Mouse (Mus musculus): ENCODE results near the gene Slc29a4. TPM values are rescaled to one million over a fixed set of nuclear protein-coding genes. Genes with fewer than 3 reads are reported as not detected.

The Slc29a4 gene
- polyA plus RNA-seq, 1 experiment from 2014 or later = 77.9 TPM

DNA sequence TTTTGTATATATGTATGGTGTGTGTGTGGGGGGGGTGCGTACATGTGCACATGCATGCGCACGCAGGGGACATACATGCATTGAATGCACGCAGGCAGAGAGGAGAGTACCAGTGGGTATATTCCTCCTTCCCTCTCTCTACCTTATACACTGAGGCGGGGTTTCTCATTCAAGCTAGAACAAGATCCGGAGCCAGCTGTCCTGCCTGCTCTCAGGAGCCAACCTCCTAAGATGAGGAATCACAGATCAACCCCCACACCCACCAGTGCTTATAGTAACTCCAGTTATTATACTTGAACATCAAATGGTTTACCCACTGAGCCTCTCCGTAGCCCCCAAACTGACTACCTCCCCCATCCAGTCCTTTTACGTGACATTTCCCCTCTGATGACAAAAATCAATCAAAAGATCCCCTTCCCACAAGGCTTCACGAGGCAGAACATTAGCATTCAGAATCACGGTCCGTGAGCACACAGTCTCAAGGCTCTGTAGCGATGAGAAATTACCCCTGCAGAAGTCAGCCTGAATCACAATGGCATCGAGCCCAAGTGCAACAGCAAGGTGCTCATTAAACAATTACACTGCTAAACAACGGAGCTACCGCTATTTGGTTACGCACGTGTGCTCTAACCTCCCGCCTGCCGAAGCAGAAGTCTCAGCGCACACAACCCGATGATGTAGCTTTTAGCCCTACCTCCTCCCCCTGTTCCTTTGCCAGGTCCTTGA lies 69.9 kb downstream of the Slc29a4 start:
- Histone ChIP-seq H3K4me1 (replicated peaks) (peaks cover 48% of the 10 kb centered on the region), H3K27ac (peak overlapping the region; percentile 91), H3K4me2 (no peak overlapping the region), H3K4me3 (no peak overlapping the region), H3K36me3 (peaks cover 98% of the 10 kb centered on the region), H3K9me3 (no peaks in the 10 kb centered on the region), H3K27me3 (no peaks in the 10 kb centered on the region), H3K9ac (peak overlapping the region; percentile 55)
- 0 out of 2 replicates have a peak, but pooled peaks have one; percentile 29 for ATAC-seq (ENCODE audit: low FRiP score)
- WGBS = 55% methylated on average over 21 of the region's 21 CpGs

DNA sequence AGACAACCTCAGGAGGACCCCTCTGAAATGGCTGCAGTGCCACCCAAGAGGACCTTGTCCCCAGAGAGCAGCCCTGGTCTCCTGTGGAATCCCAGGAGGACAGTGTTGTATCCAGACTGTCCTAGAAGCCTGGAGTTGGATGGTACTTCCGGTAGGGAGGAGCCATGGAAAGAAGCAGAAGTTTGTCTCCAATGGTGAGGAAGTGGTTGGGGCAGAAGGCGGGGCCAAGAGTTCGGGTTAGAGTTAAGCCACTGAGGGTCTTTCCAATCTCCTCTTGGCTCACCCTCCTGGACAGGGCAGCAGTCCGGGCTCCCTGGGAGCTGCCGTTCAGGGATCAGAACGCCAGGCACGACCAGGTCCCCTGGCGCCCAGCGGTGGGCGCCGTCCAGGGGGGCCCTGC lies 72.0 kb downstream of the Slc29a4 start:
- Histone ChIP-seq H3K9me3 (no peaks in the 10 kb centered on the region), H3K27me3 (no peaks in the 10 kb centered on the region), H3K9ac (peak overlapping the region; percentile 24; the same call in 1 of the 2 replicates), H3K4me1 (replicated peaks) (peaks cover 63% of the 10 kb centered on the region), H3K4me3 (no peak overlapping the region), H3K36me3 (peaks cover 92% of the 10 kb centered on the region), H3K27ac (peak overlapping the region; percentile 91), H3K4me2 (no peak overlapping the region)
- ATAC-seq (ENCODE audit: low FRiP score) = no peak
- WGBS = 57% methylated on average over 11 of the region's 11 CpGs

- no peak for ATAC-seq (ENCODE audit: low FRiP score)
- no peak overlapping the region for H3K4me2 ChIP-seq
- H3K9me3 ChIP-seq = no peaks in the 10 kb centered on the region
- peaks cover 92% of the 10 kb centered on the region for H3K36me3 ChIP-seq
- WGBS = 73% methylated on average over 15 of the region's 15 CpGs
- H3K9ac ChIP-seq = no peak overlapping the region
- no peaks in the 10 kb centered on the region for H3K27me3 ChIP-seq
- peak overlapping the region; percentile 91 for H3K27ac ChIP-seq
- H3K4me1 ChIP-seq (replicated peaks) = peaks cover 69% of the 10 kb centered on the region
- no peak overlapping the region for H3K4me3 ChIP-seq
These were observed 72.6 kb downstream of the Slc29a4 start for GRCm38 (mm10) chr5:142764889-142765288.

DNA sequence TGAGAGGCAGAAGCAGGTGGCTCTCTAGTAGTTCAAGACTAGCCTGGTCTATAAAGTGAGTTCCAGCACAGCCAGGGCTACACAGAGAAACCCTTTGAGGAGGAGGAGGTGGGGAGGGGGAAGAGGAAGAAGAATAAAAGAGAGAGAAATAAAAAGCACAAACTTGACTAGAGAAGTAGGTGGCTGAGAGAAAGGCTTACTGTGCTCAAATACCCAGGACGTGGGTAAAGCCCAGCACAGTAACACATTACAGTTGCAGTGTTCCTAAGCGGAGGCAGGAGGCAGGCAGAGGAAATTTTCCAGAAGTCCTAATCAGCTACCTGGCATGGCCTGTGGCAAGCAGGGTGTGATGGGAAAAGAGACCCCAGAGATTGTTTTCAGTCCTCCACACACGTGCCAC lies 74.4 kb downstream of the Slc29a4 start:
- H3K36me3 ChIP-seq = peaks cover 92% of the 10 kb centered on the region
- no peak overlapping the region for H3K4me3 ChIP-seq
- H3K4me1 ChIP-seq (replicated peaks) = peaks cover 71% of the 10 kb centered on the region
- ATAC-seq (ENCODE audit: low FRiP score) = no peak
- no peaks in the 10 kb centered on the region for H3K27me3 ChIP-seq
- H3K27ac ChIP-seq = peak overlapping the region; percentile 12; the same call in 1 of the 2 replicates
- peak overlapping the region; percentile 13; the same call in 1 of the 2 replicates for H3K9ac ChIP-seq
- 93% methylated on average over 3 of the region's 3 CpGs for WGBS
- H3K9me3 ChIP-seq = no peaks in the 10 kb centered on the region
- no peak overlapping the region for H3K4me2 ChIP-seq

- H3K36me3 ChIP-seq = peaks cover 92% of the 10 kb centered on the region
- 0 out of 2 replicates have a peak overlapping the region, but pooled peaks have one; percentile 58 for H3K9ac ChIP-seq
These were observed 75.6 kb downstream of the Slc29a4 start for GRCm38 (mm10) chr5:142767937-142768336.

GRCm38 (mm10) chr5:142768352-142769267 lies 76.3 kb downstream of the Slc29a4 start:
- ATAC-seq (ENCODE audit: low FRiP score) = no peak; the same call in 1 of the 2 replicates

More at GRCm38 (mm10) chr5:142767937-142768336, 75.6 kb downstream of the Slc29a4 start:
- Histone ChIP-seq H3K27ac (peak overlapping the region; percentile 89), H3K4me1 (replicated peaks) (peaks cover 58% of the 10 kb centered on the region), H3K9me3 (no peaks in the 10 kb centered on the region), H3K4me3 (no peak overlapping the region), H3K4me2 (no peak overlapping the region), H3K27me3 (no peaks in the 10 kb centered on the region)
- WGBS = 14% methylated on average over 7 of the region's 7 CpGs
- 0 out of 2 replicates have a peak, but pooled peaks have one; percentile 53 for ATAC-seq (ENCODE audit: low FRiP score)

DNA sequence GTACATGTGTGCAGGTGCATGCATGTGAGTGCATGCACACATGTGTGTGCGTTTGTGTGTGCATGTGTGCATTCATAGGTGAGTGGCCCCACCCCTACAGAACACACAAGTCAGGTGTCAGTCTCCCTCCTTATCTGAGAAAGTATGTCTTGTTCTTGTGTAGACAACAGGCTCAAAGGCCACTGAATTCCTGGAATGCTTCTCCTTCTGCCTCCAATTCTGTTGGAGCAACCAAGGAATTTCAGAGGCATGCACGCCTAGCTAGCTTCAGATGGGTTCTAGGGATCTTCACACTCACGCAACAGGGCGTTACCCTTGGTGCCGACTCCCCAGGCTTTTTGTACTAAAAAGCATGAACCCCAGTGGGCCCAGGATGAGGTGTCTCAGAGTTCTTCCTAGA lies 77.3 kb downstream of the Slc29a4 start:
- peak overlapping the region; percentile 43; the same call in 1 of the 2 replicates for H3K9ac ChIP-seq
- H3K36me3 ChIP-seq = peaks cover 92% of the 10 kb centered on the region
- H3K27me3 ChIP-seq = no peaks in the 10 kb centered on the region
- WGBS = 66% methylated on average over 5 of the region's 5 CpGs
- no peak overlapping the region for H3K4me3 ChIP-seq
- peaks cover 51% of the 10 kb centered on the region for H3K4me1 ChIP-seq (replicated peaks)
- H3K27ac ChIP-seq = peak overlapping the region; percentile 89
- no peak overlapping the region for H3K4me2 ChIP-seq
- ATAC-seq (ENCODE audit: low FRiP score) = no peak
- H3K9me3 ChIP-seq = no peaks in the 10 kb centered on the region

More at GRCm38 (mm10) chr5:142768352-142769267, 76.3 kb downstream of the Slc29a4 start:
- Histone ChIP-seq H3K4me1 (replicated peaks) (peaks cover 52% of the 10 kb centered on the region), H3K27ac (peak overlapping the region; percentile 89), H3K9ac (peak overlapping the region; percentile 58), H3K4me3 (no peak overlapping the region), H3K36me3 (peaks cover 92% of the 10 kb centered on the region), H3K4me2 (no peak overlapping the region), H3K9me3 (no peaks in the 10 kb centered on the region), H3K27me3 (no peaks in the 10 kb centered on the region)
- 41% methylated on average over 10 of the region's 10 CpGs for WGBS

DNA sequence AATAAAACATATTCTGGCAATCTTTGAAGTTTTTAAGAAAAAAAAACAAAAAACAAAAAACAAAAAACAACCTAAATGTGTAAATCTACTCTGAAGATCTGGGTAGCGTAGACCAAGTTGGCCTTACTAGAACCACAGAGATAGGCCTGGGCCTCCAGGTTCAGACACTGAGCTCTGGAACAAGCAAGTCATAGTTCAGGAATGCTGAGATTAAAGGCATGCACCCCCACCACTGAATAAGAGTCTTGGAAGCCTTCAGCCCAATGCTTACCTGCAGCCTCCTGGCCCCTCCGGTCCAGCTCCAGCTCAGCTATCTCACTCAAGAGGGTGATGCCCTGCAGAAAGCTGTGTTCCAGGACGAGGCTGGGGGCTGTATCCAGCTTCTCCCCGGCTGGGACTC lies 78.7 kb downstream of the Slc29a4 start:
- H3K27ac ChIP-seq = peak overlapping the region; percentile 58; the same call in 1 of the 2 replicates
- 87% methylated on average over 4 of the region's 4 CpGs for WGBS
- peaks cover 38% of the 10 kb centered on the region for H3K4me1 ChIP-seq (replicated peaks)
- peaks cover 92% of the 10 kb centered on the region for H3K36me3 ChIP-seq
- no peak overlapping the region for H3K4me3 ChIP-seq
- no peaks in the 10 kb centered on the region for H3K9me3 ChIP-seq
- H3K27me3 ChIP-seq = no peaks in the 10 kb centered on the region
- no peak for ATAC-seq (ENCODE audit: low FRiP score)
- no peak overlapping the region for H3K4me2 ChIP-seq
- H3K9ac ChIP-seq = peak overlapping the region; percentile 35; the same call in 1 of the 2 replicates

DNA sequence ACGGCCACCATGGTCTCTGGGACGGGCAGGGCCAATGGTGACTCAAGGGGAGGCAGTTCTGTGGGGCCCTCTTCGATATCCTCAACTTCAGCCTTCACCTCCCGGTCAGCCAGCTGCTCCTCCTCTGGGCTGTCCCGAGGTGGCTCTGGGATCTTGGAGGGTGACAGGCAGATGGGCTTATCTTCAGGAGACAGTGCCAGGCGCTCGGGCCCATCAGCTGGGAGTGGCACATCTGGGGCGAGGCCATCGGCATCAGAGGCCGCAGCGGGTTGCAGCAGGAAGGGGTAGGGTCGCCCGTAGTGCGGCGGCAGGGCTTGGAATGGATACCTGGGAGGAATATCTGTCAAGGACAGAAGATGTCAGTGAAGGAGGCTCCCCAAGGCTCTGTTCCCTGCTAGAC lies 79.7 kb downstream of the Slc29a4 start:
- peaks cover 32% of the 10 kb centered on the region for H3K4me1 ChIP-seq (replicated peaks)
- no peak overlapping the region for H3K27ac ChIP-seq
- H3K9ac ChIP-seq = no peak overlapping the region
- WGBS = 93% methylated on average over 15 of the region's 15 CpGs
- no peak overlapping the region for H3K4me2 ChIP-seq
- no peaks in the 10 kb centered on the region for H3K27me3 ChIP-seq
- H3K4me3 ChIP-seq = no peak overlapping the region
- H3K36me3 ChIP-seq = peaks cover 92% of the 10 kb centered on the region
- H3K9me3 ChIP-seq = no peaks in the 10 kb centered on the region
- no peak for ATAC-seq (ENCODE audit: low FRiP score)

Other genes starting within 250 kb of the Slc29a4 start
- 12.8 and 15.2 TPM in 2 replicates for gene Ap5z1, start 228.6 kb upstream of the Slc29a4 start, polyA plus RNA-seq (2015; fragmentation: Nextera tagmentation; extraction: Ambion mirVana)
- gene Papolb, start 162.4 kb upstream of the Slc29a4 start, polyA plus RNA-seq (2015; fragmentation: Nextera tagmentation; extraction: Ambion mirVana) = 0.23 and 0.31 TPM in 2 replicates
- 12.9 and 15.7 TPM in 2 replicates for gene Radil, start 141.4 kb upstream of the Slc29a4 start, polyA plus RNA-seq (2015; fragmentation: Nextera tagmentation; extraction: Ambion mirVana)
- gene Mmd2, start 83.7 kb upstream of the Slc29a4 start, polyA plus RNA-seq (2015; fragmentation: Nextera tagmentation; extraction: Ambion mirVana) = 34.1 and 34.8 TPM in 2 replicates
- 44.4 and 44.5 TPM in 2 replicates for gene Wipi2, start 64.8 kb upstream of the Slc29a4 start, polyA plus RNA-seq (2015; fragmentation: Nextera tagmentation; extraction: Ambion mirVana)
- gene Tnrc18, start 125.2 kb downstream of the Slc29a4 start, polyA plus RNA-seq (2015; fragmentation: Nextera tagmentation; extraction: Ambion mirVana) = 33.1 and 35.8 TPM in 2 replicates
- gene Fbxl18, start 202.9 kb downstream of the Slc29a4 start, polyA plus RNA-seq (2015; fragmentation: Nextera tagmentation; extraction: Ambion mirVana) = 36.6 and 36.9 TPM in 2 replicates
- gene Actb, start 214.2 kb downstream of the Slc29a4 start, polyA plus RNA-seq (2015; fragmentation: Nextera tagmentation; extraction: Ambion mirVana) = 17,657 and 17,716 TPM in 2 replicates

All from hindbrain, embryonic 13.5 days (tissue).